Mouse (Mus musculus) hindbrain, embryonic 10.5 days (tissue): Measurements from ENCODE around the gene Rasgrp4. TPM values are rescaled to one million over a fixed set of nuclear protein-coding genes. Genes with fewer than 3 reads are reported as not detected.

ENCODE experiments used
- polyA plus RNA-seq: library from polyadenylated mRNA; unstranded; fragments of >200 nt; fragmentation: Nextera tagmentation; extraction: Ambion mirVana; gene quantifications from 2 replicates; pipeline ENCODE4 v1.2.1, GENCODE M21; 2016

The Rasgrp4 gene
- polyA plus RNA-seq, 1 experiment from 2014 or later, result 0.34 TPM

Other genes starting within 250 kb of the Rasgrp4 start
- 216 and 245 TPM in 2 replicates for gene Actn4, start 172.5 kb upstream of the Rasgrp4 start, polyA plus RNA-seq
- gene Eif3k, start 153.0 kb upstream of the Rasgrp4 start, polyA plus RNA-seq, result 426 and 432 TPM in 2 replicates
- gene Map4k1, start 152.8 kb upstream of the Rasgrp4 start, polyA plus RNA-seq, result 8.8 and 9.0 TPM in 2 replicates
- gene Ryr1, start 9.7 kb upstream of the Rasgrp4 start, polyA plus RNA-seq, result 0.51 and 0.97 TPM in 2 replicates
- gene Fam98c, start 21.4 kb downstream of the Rasgrp4 start, polyA plus RNA-seq, result 17.6 and 18.4 TPM in 2 replicates
- 1.1 TPM in 2 replicates for gene Ggn, start 35.4 kb downstream of the Rasgrp4 start, polyA plus RNA-seq
- gene Spred3, start 35.6 kb downstream of the Rasgrp4 start, polyA plus RNA-seq, result 3.5 and 3.6 TPM in 2 replicates
- gene Psmd8, start 45.9 kb downstream of the Rasgrp4 start, polyA plus RNA-seq, result 305 and 348 TPM in 2 replicates
- gene Catsperg1, start 79.2 kb downstream of the Rasgrp4 start, polyA plus RNA-seq, result 0.51 and 0.97 TPM in 2 replicates
- 0.76 and 0.97 TPM in 2 replicates for gene Kcnk6, start 97.7 kb downstream of the Rasgrp4 start, polyA plus RNA-seq
- gene Yif1b, start 103.5 kb downstream of the Rasgrp4 start, polyA plus RNA-seq, result 110 and 115 TPM in 2 replicates
- gene 2200002D01Rik, start 113.6 kb downstream of the Rasgrp4 start, polyA plus RNA-seq, result 6.9 and 7.4 TPM in 2 replicates
- 43.7 and 65.7 TPM in 2 replicates for gene Spint2, start 147.1 kb downstream of the Rasgrp4 start, polyA plus RNA-seq
- 35.5 and 55.7 TPM in 2 replicates for gene Ppp1r14a, start 154.5 kb downstream of the Rasgrp4 start, polyA plus RNA-seq
- 28.3 and 60.6 TPM in 2 replicates for gene Dpf1, start 169.1 kb downstream of the Rasgrp4 start, polyA plus RNA-seq